Mouse (Mus musculus) liver, embryonic 13.5 days (tissue): ENCODE measurements around the gene Hlf. TPM values are rescaled to one million over a fixed set of nuclear protein-coding genes. Genes with fewer than 3 reads are reported as not detected.

Source experiments
- ATAC-seq: fragments of 200-750 bp; cut with Nextera tagmentation; 2 replicates; pipeline ENCODE4 v1.8.0; 2017; ENCODE audit warnings: low read depth, mild to moderate bottlenecking, moderate number of reproducible peaks, moderate library complexity
- DNase-seq: peaks from one replicate; pipeline ENCODE4 v3.0.0; 2022
- H3K27ac ChIP-seq: fragments of 300-500 bp; sonication (generic); 2 replicates; pipeline ENCODE4 v1.5.1; 2015; ENCODE audit warnings: moderate library complexity, mild to moderate bottlenecking, inconsistent platforms
- H3K27me3 ChIP-seq: fragments of 300-500 bp; sonication (generic); 2 replicates; pipeline ENCODE4 v1.6.1; 2015; ENCODE audit warnings: mild to moderate bottlenecking, inconsistent platforms
- H3K36me3 ChIP-seq: fragments of 300-500 bp; sonication (generic); 2 replicates; pipeline ENCODE4 v1.6.1; 2015; ENCODE audit warnings: mild to moderate bottlenecking, inconsistent platforms
- H3K4me1 ChIP-seq: fragments of 300-500 bp; sonication (generic); replicated peaks from 2 replicates; pipeline ENCODE4 v1.6.1; 2015; ENCODE audit warnings: inconsistent platforms
- H3K4me2 ChIP-seq: fragments of 300-500 bp; sonication (generic); 2 replicates; pipeline ENCODE4 v1.6.1; 2015; ENCODE audit warnings: inconsistent platforms, mild to moderate bottlenecking, moderate library complexity
- H3K4me3 ChIP-seq: fragments of 300-500 bp; sonication (generic); replicated peaks from 2 replicates; pipeline ENCODE4 v1.5.1; 2015; ENCODE audit warnings: mild to moderate bottlenecking, inconsistent platforms
- H3K9ac ChIP-seq: fragments of 300-500 bp; sonication (generic); 2 replicates; pipeline ENCODE4 v1.6.1; 2015; ENCODE audit warnings: mild to moderate bottlenecking, inconsistent platforms
- H3K9me3 ChIP-seq: fragments of 300-500 bp; sonication (generic); replicated peaks from 2 replicates; pipeline ENCODE4 v1.6.1; 2016; ENCODE audit warnings: inconsistent platforms
- WGBS: fragments of 180-500 bp; shearing (Covaris S2); methylation state at CpG from one replicate; pipeline ENCODE4 v1.1.7; 2015; ENCODE audit not compliant: insufficient replicate concordance; 5-methylcytosine and 5-hydroxymethylcytosine counted together
- polyA plus RNA-seq: library from polyadenylated mRNA; unstranded; fragments of >200 nt; fragmentation: Nextera tagmentation; extraction: Ambion mirVana; gene quantifications from 2 replicates; pipeline ENCODE4 v1.2.1, GENCODE M21; 2015

Gene Hlf
- polyA plus RNA-seq, 1 experiment from 2014 or later = 3.6 TPM

GRCm38 (mm10) chr11:90326836-90327235 is 63.9 kb downstream of the Hlf start:
- Histone ChIP-seq H3K9me3 (no peaks in the 10 kb centered on the region), H3K4me1 (no peaks in the 10 kb centered on the region), H3K4me3 (no peak overlapping the region), H3K4me2 (no peak overlapping the region), H3K36me3 (no peaks in the 10 kb centered on the region), H3K27me3 (no peaks in the 10 kb centered on the region), H3K9ac (no peak overlapping the region), H3K27ac (no peak overlapping the region)
- WGBS = 44% methylated on average over 1 of the region's 1 CpGs
- DNase-seq (no peak), ATAC-seq (no peak)

GRCm38 (mm10) chr11:90326146-90326545 is 64.5 kb downstream of the Hlf start:
- 71% methylated on average over 5 of the region's 5 CpGs for WGBS
- Histone ChIP-seq H3K9ac (no peak overlapping the region), H3K4me3 (no peak overlapping the region), H3K27me3 (no peaks in the 10 kb centered on the region), H3K36me3 (no peaks in the 10 kb centered on the region), H3K27ac (no peak overlapping the region), H3K4me1 (no peaks in the 10 kb centered on the region), H3K9me3 (no peaks in the 10 kb centered on the region), H3K4me2 (no peak overlapping the region)
- ATAC-seq (no peak), DNase-seq (no peak)

GRCm38 (mm10) chr11:90324597-90324996 is 66.1 kb downstream of the Hlf start:
- no peaks in the 10 kb centered on the region for H3K4me1 ChIP-seq
- no peak for ATAC-seq
- no peaks in the 10 kb centered on the region for H3K9me3 ChIP-seq
- no peak overlapping the region for H3K4me2 ChIP-seq
- H3K27ac ChIP-seq = no peak overlapping the region
- no peak overlapping the region for H3K4me3 ChIP-seq
- no peaks in the 10 kb centered on the region for H3K27me3 ChIP-seq
- no peak for DNase-seq
- H3K9ac ChIP-seq = no peak overlapping the region
- 72% methylated on average over 3 of the region's 3 CpGs for WGBS
- H3K36me3 ChIP-seq = no peaks in the 10 kb centered on the region

- DNase-seq (no peak), ATAC-seq (no peak)
- Histone ChIP-seq H3K4me1 (no peaks in the 10 kb centered on the region), H3K9ac (no peak overlapping the region), H3K4me2 (no peak overlapping the region), H3K4me3 (no peak overlapping the region), H3K36me3 (no peaks in the 10 kb centered on the region), H3K27ac (no peak overlapping the region), H3K27me3 (no peaks in the 10 kb centered on the region), H3K9me3 (no peaks in the 10 kb centered on the region)
- 56% methylated on average over 7 of the region's 7 CpGs for WGBS
Measured at GRCm38 (mm10) chr11:90320922-90321321, 69.8 kb downstream of the Hlf start.

GRCm38 (mm10) chr11:90317482-90317881 is 73.2 kb downstream of the Hlf start:
- DNase-seq (no peak), ATAC-seq (no peak)
- H3K27me3 ChIP-seq = no peaks in the 10 kb centered on the region
- no peaks in the 10 kb centered on the region for H3K4me1 ChIP-seq
- WGBS = 10% methylated on average over 4 of the region's 4 CpGs
- no peaks in the 10 kb centered on the region for H3K36me3 ChIP-seq
- no peak overlapping the region for H3K4me3 ChIP-seq
- no peaks in the 10 kb centered on the region for H3K9me3 ChIP-seq
- H3K27ac ChIP-seq = no peak overlapping the region
- no peak overlapping the region for H3K4me2 ChIP-seq
- H3K9ac ChIP-seq = no peak overlapping the region

- no peak for ATAC-seq
Measured at GRCm38 (mm10) chr11:90314606-90315005, 76.1 kb downstream of the Hlf start.

GRCm38 (mm10) chr11:90306993-90307392 is 83.7 kb downstream of the Hlf start:
- H3K27me3 ChIP-seq = no peaks in the 10 kb centered on the region
- DNase-seq (no peak), ATAC-seq (no peak)
- no peaks in the 10 kb centered on the region for H3K9me3 ChIP-seq
- H3K4me2 ChIP-seq = no peak overlapping the region
- no peaks in the 10 kb centered on the region for H3K4me1 ChIP-seq
- no peaks in the 10 kb centered on the region for H3K36me3 ChIP-seq
- H3K9ac ChIP-seq = no peak overlapping the region
- 45% methylated on average over 6 of the region's 6 CpGs for WGBS
- H3K27ac ChIP-seq = no peak overlapping the region
- no peak overlapping the region for H3K4me3 ChIP-seq

More at GRCm38 (mm10) chr11:90314606-90315005, 76.1 kb downstream of the Hlf start:
- no peaks in the 10 kb centered on the region for H3K36me3 ChIP-seq
- H3K9me3 ChIP-seq = no peaks in the 10 kb centered on the region
- WGBS = 52% methylated on average over 3 of the region's 3 CpGs
- no peak for DNase-seq
- H3K4me3 ChIP-seq = no peak overlapping the region
- H3K4me1 ChIP-seq = no peaks in the 10 kb centered on the region
- H3K27me3 ChIP-seq = no peaks in the 10 kb centered on the region
- H3K9ac ChIP-seq = no peak overlapping the region
- no peak overlapping the region for H3K4me2 ChIP-seq
- no peak overlapping the region for H3K27ac ChIP-seq

- Histone ChIP-seq H3K4me3 (no peak overlapping the region), H3K27me3 (no peaks in the 10 kb centered on the region), H3K36me3 (no peaks in the 10 kb centered on the region), H3K4me2 (no peak overlapping the region), H3K9me3 (no peaks in the 10 kb centered on the region), H3K4me1 (no peaks in the 10 kb centered on the region), H3K27ac (no peak overlapping the region), H3K9ac (no peak overlapping the region)
- 72% methylated on average over 5 of the region's 5 CpGs for WGBS
- ATAC-seq (no peak), DNase-seq (no peak)
Measured at GRCm38 (mm10) chr11:90306067-90306466, 84.6 kb downstream of the Hlf start.

- Histone ChIP-seq H3K4me3 (no peak overlapping the region), H3K27me3 (no peaks in the 10 kb centered on the region), H3K9me3 (no peaks in the 10 kb centered on the region), H3K27ac (no peak overlapping the region), H3K9ac (no peak overlapping the region), H3K4me2 (no peak overlapping the region), H3K36me3 (no peaks in the 10 kb centered on the region), H3K4me1 (no peaks in the 10 kb centered on the region)
- WGBS = 66% methylated on average over 2 of the region's 2 CpGs
- no peak for DNase-seq
- no peak for ATAC-seq
Measured at GRCm38 (mm10) chr11:90294622-90295021, 96.1 kb downstream of the Hlf start.

GRCm38 (mm10) chr11:90292766-90293165 is 97.9 kb downstream of the Hlf start:
- Histone ChIP-seq H3K4me2 (no peak overlapping the region), H3K4me1 (no peaks in the 10 kb centered on the region), H3K4me3 (no peak overlapping the region), H3K9me3 (no peaks in the 10 kb centered on the region), H3K27ac (no peak overlapping the region), H3K9ac (no peak overlapping the region), H3K27me3 (no peaks in the 10 kb centered on the region), H3K36me3 (no peaks in the 10 kb centered on the region)
- ATAC-seq (no peak), DNase-seq (no peak)

GRCm38 (mm10) chr11:90291156-90291555 is 99.5 kb downstream of the Hlf start:
- no peaks in the 10 kb centered on the region for H3K4me1 ChIP-seq
- no peaks in the 10 kb centered on the region for H3K36me3 ChIP-seq
- no peak overlapping the region for H3K4me3 ChIP-seq
- H3K9me3 ChIP-seq = no peaks in the 10 kb centered on the region
- no peak overlapping the region for H3K4me2 ChIP-seq
- no peak overlapping the region for H3K27ac ChIP-seq
- 70% methylated on average over 4 of the region's 4 CpGs for WGBS
- no peak for ATAC-seq
- no peak for DNase-seq
- no peak overlapping the region for H3K9ac ChIP-seq
- H3K27me3 ChIP-seq = no peaks in the 10 kb centered on the region

GRCm38 (mm10) chr11:90286550-90287154 is 104.0 kb downstream of the Hlf start:
- Histone ChIP-seq H3K4me1 (no peaks in the 10 kb centered on the region), H3K4me3 (no peak overlapping the region), H3K9me3 (no peaks in the 10 kb centered on the region), H3K27ac (no peak overlapping the region), H3K27me3 (no peaks in the 10 kb centered on the region), H3K36me3 (no peaks in the 10 kb centered on the region), H3K9ac (no peak overlapping the region), H3K4me2 (no peak overlapping the region)
- DNase-seq = no peak
- ATAC-seq = no peak
- 43% methylated on average over 6 of the region's 6 CpGs for WGBS
